Mouse (Mus musculus): ENCODE measurements around the gene Shank1.
"Not testable (repeated sequence)": the region's sequence is repeated elsewhere in the genome, so short reads cannot be mapped to it uniquely, and the experiment has no call there.

The Shank1 gene

DNA sequence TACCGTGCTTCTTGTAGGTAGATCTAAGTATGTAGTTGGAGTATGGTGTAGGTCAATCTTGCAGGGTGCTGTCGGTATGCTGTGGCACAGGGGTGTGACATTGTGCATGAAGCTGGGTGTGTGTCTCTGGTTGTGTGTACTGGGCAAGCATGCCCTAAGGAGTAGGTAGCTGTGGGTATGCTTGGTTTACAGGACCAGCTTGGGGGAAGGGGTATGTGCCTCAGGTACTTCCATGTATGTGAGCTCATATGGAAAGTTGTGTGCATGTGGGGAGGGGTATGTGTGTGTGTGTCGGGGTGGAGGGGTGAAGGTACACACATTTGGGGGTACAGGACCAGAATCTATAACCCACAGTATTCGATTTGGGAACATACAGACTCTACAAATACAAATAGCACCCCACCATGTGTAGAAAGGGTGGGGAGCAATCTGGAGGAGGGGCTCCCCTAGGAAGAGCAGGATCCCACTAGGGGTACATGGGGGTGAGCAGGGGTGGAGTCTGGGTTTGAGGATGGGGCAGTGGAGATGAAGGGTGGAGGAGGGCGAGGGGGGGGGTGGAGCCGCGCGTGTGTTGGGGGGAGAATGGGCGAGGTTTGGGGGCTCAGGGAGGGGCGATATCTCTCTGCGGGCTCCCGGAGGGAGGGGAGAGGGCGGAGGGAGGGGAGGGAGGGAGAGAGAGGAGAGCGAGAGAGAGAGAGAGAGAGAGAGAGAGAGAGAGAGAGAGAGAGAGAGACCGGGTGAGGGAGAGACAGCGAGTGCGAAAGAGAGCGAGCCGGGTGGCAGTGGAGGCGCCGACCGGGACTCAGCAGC, at the start of gene Shank1:
Shank1 (plus strand) TSS at position 779 of the 810 bp plus-strand sequence.
- DNase-seq (ENCODE audit: low spot score in 2 of 2): no peak

DNA sequence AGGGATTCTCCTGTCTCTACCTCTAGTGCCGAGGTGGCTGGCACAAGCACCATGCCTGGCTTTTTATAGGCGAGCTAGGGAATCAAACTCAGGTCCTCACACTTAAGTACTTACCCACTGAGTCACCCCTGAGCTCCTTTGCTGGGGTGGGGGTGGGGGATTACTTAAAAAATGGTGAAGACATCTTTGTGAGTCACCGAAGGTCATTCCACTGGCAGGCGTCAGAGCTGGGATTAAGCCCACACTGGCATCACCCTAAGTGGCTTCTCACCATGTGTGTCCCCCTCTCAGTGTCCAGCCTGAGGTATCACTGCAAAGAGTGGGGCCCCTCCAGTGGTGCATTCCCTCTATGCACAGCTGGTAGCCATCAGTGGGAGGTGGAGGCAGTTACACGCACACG, 49.6 kb upstream of the Shank1 start:
- DNase-seq (ENCODE audit: low spot score in 2 of 2): no peak

DNA sequence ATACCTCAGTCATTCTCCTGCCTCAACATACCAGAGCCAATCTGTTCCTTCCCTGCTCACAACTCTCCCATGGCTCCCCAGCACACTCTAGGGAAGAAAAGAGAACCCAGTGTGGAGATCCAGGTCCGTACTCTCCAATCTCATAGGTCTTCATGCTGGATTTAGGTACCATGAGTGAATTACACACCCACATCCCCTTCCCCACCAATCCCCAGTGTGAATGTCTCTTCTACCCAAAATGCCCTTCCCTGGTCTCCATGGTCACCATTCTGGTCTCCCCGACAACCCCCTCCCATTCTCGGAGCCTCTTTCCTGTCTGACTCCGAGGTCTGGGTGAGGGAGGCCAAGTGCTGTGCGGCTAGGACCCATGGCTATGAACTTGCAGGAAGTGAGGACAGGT, 48.9 kb upstream of the Shank1 start, which contains the start of gene Gm15517:
Gm15517 (plus strand) TSS at position 301 of the 400 bp plus-strand sequence.
- DNase-seq (ENCODE audit: low spot score in 2 of 2): no peak

DNA sequence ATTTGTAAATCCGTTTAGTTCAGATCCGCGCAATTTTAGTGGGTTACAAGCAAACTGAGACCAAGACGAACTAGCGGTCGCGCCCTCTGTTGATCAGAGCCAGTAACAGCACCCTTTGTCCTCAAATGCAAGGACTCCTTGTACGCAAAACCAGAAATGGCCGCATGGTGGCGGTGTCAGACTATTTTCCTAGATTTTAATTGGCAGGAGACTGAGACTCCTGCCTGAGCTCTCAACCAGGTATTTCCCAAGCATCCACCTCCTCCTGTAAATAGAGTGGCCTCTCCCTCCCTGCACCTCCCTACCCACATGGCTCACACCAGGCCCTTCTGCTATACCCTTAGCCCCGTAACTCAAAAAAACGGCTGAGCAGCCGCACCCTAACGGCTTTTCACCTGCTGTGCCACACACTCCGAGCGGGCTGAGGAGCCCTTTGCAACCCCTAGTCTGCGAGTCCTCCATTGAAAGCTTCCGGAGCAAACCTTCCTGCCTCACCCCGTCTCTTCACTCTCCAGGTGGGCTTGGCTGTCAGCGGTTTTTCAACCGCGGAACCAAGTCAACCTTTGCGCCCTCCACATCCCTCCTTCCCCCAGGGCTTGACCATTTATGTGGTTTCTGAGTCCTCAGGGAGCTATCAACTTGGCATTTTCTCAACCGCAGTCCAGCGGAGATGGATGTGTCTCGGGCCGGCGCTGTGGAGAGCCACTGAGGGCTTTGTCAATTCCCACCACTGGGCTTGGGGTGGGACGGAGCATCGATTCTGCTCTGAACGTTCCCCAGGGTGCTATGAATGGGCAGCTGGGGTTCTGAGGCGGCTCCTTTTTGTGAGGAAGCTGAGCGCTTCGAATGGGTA, 47.0 kb upstream of the Shank1 start:
- DNase-seq (ENCODE audit: low spot score in 2 of 2): peak; percentile 85 to 91

DNA sequence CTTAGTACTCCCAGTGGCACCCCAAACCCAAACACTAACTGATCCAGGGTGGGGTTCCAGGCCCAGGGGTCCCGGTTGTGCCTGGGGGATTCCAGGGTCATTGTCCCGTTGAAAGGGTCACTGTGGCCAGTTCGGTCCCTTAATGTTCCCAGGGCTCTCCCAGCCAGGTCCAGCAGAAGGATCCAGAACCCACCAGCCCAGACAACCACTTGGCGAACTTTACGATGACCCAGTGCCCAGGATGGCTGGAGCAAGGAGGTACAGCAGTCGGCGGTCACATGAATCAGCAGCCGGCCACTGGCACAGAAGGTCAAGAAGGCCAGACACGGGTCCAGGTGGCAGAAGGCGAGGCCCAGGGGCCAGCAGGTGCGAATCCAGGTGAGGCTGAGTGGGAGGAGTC, 41.9 kb upstream of the Shank1 start:
- no peak for DNase-seq (ENCODE audit: low spot score in 2 of 2)

DNA sequence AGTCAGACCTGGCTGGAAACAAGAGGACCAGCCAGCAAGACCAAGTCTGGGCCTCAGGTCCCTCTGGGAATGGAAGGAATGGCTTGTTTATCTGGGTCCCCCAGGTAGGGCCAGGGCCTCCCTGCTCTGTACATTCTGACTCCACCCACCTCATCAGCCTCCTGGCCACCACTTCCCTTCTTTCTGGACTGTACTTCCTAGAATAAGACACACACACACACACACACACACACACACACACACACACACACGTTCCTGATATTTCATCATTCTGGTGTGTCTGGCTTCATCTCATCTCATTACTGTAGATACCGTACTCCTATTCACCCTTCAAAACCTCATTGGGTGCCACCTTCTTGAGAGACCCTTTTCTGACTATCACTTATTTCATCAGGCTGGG, 40.7 kb upstream of the Shank1 start:
- DNase-seq (ENCODE audit: low spot score in 2 of 2): no peak

DNA sequence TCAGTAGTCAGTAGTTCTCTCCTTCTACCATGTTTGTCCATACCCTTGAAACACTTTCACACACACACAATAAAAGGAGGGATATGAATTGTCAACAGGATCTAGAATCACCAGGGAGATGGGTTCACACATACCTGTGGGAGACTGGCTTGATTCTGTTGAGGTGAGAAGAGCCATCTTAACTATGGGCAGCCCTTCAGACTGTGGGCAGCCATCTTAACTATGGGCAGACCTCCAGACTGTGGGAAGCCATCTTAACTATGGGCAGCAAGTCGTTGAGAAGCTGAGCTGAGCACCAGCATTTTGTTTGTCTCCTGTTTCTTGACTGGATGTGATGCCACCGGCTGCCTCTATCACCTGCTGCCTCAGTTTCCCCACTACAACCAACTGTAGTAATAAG, 38.7 kb upstream of the Shank1 start:
- no peak for DNase-seq (ENCODE audit: low spot score in 2 of 2)

DNA sequence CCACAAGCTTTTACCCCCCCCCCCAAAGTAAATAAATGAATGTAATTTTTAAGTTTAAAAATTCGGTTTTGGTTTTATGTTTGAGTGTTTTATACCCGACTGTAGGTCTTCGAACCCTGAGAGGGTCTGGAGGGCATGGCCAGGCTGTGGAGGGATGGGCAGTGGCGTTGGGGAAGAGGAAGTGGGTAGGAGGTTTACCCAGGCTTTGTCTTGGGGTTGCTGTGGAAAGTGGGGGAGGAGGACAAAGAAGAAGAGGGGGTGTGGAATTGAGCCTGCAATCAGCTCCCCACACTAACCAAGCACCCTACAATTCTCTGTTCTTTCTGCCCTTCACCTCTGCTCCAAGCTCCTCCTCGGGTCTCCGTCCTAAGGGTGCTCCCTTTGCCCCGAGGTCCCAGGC, 37.5 kb upstream of the Shank1 start:
- no peak for DNase-seq (ENCODE audit: low spot score in 2 of 2)

DNA sequence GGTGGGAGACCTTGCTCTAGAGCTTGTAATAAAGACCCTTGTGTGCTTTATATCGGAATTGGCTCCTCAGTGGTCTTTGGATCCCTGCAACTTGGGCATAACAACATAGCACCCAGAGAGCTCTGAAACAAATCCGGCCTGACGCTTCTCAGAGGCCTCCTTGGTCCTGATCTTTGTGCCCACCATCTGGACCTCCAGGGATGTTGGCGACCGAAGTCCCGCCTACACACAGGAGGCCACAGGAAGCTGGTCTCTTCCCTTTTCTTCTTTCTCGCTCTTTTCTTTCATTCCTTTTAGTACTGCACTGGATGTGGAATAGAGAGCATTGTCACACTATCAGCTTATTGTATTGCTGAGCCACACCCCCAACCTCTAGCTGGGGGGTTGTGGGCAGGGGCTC, 36.6 kb upstream of the Shank1 start:
- no peak for DNase-seq (ENCODE audit: low spot score in 2 of 2)

DNA sequence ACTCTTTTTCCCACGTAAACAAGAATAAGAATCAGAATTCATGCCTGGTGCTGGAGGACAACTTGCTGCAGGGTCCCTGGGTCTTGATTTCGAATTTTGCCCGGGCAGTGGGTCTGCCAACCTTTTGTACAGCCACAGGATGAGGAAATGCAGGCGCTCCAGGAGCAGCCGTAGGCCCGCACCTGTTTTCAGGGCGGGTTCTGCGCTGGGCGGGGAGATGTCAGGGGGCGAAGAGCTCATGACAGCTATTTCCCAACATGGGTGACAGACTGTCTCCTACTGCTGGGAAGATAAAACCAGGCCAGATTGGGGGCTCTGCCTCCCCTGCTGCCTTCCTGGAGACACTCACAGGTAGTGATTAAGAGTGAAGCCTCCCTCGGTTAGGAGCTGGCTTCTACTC, 36.0 kb upstream of the Shank1 start:
- DNase-seq (ENCODE audit: low spot score in 2 of 2): no peak

DNA sequence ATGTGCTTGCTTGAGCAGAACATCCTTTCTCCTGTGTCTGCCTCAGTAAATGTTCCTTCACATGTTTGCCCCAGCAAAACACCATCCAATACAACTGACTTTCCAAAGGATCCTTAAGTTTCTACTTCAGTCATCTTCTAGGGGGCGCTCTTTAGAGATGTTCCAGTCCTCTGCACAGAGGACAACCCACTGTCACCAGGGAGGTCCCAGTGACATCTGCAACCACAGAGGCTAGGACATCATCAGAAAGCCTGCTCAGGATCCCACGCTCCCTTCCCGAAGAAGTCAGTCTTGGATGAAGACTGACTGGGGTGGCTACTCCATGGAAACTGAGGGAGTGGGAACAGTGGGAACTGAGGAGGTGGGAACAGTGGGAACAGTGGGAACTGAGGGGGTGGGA, 34.5 kb upstream of the Shank1 start:
- no peak for DNase-seq (ENCODE audit: low spot score in 2 of 2)

DNA sequence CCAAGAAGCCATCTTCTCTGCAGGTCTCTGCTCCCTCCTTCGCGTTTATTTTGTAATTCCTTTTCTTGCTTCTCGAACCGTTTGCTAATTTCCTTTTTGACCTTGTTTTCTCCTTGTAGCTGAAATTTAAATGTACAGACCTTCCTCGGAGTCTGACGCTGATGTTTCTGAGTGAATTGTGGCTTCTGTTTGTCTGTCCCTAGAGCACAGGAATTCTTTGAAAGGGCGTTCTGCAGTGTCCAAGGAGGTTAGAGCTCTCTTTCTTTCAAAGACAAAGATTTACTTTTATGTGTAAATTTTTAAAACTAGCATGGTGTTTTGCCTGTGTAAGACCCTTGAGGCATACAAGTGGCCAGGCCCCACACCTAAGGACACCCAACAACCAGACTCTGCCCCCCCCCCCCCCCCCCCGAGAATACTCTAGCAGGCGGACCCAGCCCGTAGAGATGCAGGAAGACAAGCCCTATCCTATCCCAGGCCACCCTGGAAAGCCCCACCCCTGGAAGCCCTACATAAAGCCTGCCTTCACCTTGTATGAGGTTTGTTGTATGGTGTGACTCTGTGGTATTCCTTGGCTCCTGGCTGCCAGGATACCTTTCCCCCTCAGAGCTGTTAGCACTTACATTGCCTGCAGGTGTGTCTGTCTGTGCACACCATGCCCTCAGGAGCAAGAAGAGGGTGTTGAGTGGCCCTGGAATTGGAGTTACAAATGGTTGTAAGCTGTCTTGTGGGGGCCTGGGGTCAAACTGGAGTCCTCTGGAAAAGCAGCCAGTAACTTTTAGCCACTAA, 33.4 kb upstream of the Shank1 start:
- no peak for DNase-seq (ENCODE audit: low spot score in 2 of 2)

DNA sequence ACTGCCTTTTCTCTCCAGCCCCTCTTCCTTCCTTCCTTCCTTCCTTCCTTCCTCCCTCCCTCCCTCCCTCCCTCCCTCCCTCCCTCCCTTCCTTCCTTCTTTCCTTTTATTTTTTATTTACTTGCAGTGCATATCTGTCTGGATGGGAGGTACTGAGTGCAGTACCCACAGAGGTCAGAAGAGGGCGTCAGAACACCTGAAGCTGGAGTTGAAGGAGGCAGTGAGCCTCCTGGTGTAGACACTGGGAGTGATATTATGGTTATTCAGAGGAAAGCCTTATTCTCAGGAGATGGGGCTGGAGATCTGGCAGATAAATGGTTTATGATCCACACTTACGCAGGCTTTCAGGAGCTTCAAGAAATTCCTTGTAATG, 32.8 kb upstream of the Shank1 start:
- peak; percentile 41 to 62 for DNase-seq (ENCODE audit: low spot score in 2 of 2)

DNA sequence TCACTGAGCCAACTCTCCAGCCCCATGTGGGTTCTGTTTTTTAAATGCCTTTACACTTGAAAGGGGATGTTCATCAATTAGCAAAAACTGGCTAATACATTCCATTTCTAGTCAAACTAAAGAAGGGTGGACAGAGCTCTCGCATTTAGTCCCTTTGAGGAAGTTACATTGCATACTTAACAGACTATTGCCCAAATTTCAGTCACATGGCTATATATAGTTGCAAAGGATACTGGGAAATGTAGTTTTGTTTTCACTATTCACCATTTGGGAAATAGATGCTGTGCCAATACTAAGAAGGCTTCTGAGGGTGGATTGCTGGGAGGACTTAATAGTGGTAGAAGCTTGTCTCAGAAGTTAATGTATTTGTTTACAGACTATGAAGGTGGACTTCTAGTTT, 29.1 kb upstream of the Shank1 start:
- DNase-seq (ENCODE audit: low spot score in 2 of 2): no peak

DNA sequence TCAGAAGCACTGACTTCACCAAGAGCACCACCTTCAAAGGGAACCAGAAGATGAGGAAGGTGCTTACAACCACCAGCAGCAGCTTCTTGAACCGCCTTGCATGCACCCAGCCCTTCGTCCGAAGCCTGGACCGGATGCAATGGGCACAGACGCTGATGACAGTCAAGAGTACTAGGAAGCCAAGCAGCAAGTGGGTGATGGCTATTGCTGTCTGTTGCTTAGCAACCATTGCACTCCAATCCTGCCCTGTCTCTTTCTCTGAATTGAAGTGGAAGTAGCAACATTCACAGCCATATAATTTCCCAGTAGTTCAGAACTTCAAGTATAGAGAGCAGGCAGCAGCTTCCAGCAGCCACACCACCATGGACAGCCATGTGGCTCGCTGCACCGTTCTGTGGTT, 28.5 kb upstream of the Shank1 start:
- no peak for DNase-seq (ENCODE audit: low spot score in 2 of 2)

DNA sequence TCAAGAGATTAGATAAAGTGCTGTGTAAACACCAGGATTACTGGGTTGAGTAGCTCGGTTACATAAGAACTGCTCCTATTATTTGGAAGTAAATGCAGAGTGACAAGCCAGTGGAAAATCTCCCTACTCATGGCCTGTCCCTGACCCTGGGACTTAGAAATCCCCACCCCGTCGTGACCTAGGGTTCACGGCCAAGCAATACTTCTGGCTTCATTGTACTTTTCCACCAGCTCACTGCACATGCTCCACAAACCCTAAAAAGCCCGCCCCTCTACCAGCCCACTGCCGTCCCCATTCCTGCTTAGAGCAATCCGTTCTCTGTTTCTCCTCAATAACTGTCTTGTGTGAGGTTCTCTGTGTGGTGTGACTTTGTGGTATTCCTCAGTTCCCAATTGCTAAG, 22.3 kb upstream of the Shank1 start:
- DNase-seq (ENCODE audit: low spot score in 2 of 2): no peak

DNA sequence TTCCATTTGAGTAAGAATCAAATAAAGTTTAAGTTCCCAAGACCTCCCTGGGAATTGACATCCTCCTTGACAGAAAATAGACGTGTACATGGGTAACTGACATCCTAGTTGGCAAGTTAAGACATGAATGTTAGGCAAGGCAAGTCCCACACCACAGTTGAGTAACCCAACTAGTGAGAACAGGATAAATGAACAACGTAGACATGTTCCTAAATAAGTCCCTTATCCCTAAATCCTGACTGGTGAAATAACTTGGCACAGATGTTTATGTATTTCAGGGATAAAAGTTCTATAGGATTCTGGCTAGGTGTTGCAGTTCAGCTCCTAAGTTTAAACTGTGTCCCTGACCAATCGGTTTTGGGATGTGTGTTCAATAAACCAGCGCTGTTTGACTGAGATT, 19.1 kb upstream of the Shank1 start:
- no peak for DNase-seq (ENCODE audit: low spot score in 2 of 2)

DNA sequence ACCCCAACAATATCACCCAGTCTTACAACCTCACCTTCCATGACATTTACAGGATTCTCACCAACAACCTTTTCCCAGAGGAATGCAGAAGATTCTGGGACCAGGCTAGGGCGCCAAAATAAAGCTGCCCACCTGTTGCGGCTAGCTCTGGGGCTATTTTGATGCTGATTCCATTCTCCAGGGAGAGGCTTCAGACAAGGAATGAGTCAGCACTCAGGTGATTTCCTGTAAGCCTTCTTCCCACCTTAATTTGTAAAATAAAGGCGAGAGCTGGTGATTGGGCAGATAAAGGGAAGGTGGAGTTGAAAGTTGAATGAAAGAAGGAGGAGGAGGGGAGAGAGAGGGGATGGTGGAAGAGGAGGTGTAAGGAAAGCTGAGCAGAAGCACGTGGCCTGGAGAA, 18.6 kb upstream of the Shank1 start:
- no peak for DNase-seq (ENCODE audit: low spot score in 2 of 2)

DNA sequence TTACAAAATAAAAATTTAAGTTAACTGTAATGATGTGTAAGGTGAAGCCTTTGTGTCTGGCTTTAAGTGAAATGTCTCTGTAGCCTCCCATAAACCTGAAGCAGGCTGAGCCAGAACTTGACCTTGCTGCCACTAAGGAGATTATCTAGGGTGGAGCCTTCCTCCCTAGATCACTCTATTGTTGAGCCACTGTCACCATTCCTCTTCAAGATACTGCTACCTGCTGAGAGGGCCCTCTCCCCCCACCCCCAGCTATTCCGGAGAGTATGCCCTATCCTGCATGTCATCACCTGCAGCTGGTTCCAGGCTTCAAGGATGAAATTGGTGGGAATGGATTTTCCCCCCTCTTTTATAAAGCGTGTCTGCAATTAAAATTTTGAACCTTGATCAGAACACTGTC, 12.6 kb upstream of the Shank1 start:
- DNase-seq (ENCODE audit: low spot score in 2 of 2): not testable (repeated sequence)

DNA sequence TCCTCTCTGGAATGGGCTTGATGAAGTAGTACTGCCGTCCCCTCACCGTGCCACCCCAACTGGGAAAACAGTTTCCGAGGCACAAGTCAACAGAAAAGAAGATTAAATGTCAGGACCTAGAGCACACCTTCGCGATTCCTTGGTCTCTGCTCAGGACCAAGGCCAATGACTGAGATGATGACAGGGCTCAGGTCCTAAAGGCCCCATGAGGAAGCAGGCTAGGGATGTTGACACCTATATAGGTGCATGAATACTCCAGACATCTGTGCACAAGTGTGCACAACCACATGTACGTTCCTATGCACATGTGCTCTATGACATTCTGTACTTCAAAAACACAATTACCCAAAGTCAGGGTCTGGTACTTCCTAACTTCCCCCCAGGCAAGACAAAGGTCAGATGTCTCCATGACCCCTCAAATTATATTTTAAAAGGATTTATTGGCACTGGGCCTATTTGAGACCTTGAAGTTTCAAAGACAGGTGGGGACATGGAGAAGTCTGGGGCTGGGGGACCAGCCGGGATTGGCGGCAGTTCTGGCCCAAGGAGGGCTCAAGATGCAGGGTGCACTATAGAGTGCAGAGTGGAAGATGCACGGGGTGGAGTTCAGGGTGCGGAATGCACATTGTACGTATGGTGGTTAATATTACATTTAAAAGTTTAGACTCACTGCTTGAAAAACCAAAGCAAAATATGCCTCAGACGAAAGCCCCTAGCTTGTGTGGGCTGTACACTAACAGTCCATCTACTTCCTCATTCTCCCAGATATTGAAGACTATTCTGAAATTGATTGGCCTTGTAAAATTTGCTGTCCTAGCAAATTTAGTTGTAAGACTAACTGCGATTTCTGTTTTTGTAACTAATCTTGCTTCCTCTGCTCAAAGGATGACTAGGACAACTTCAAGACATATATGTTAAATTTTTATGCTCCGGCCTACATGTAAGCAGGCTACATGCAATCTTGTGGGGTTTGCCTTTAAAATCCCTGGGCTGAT, 6.4 kb upstream of the Shank1 start:
- no peak for DNase-seq (ENCODE audit: low spot score in 2 of 2)

DNA sequence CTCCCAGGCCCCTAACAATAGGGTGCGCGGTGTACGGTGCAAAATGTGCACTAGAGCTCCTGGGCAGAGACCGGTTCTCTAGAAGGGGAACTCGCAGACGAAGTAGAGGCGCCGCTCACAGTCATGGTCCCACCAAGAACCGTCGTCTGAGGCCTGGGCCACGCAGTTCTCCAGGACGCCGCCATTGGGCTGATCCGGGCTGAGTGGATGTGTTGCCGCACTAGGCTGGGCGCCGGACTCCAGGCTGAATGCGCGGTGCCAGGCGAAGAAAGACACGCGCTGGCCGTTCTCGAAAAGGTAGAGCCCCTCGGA, 5.6 kb upstream of the Shank1 start:
- DNase-seq (ENCODE audit: low spot score in 2 of 2): no peak
